Mouse (Mus musculus): ENCODE results near the gene Ddx18.

DNA sequence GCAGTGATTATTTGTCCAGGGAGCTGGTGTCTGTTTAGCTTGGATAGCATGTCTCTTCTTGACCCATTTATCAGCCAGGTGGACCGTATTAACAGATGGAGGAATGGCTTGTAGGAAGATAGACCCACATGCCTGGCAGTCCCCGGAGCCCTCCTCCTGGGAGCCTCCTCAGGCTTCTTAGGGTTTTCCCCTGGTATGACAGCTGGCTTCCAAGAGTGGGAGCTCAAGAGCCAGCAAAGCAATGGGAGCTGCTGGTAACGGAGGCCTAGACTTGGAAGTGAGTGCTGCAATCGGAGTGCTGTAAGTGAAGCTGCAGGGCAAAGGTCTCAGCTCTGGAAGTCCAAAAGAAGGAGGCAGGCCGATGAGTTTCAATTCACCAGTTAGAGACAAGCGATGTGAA, 37.3 kb upstream of the Ddx18 start:
- TF ChIP-seq USF1 (IDR thresholded peaks at IDR 0.05; ENCODE audit: low read depth, low read length) = no peak
- no peak for TF ChIP-seq MAFK (IDR thresholded peaks at IDR 0.05; ENCODE audit: insufficient replicate concordance, low read length)
- no peak for TF ChIP-seq ELF1 (IDR thresholded peaks at IDR 0.05; ENCODE audit: low read depth, low read length)
- no peak for TF ChIP-seq CTCF (conservative IDR thresholded peaks at IDR 0.05 in 1 of 2, IDR thresholded peaks at IDR 0.05 in 1 of 2; ENCODE audit: low read depth in 2 of 2, low read length in 2 of 2)
- TF ChIP-seq POLR2AphosphoS2 (IDR thresholded peaks at IDR 0.05; ENCODE audit: low read depth, low read length) = no peak
- TF ChIP-seq GABPA (IDR thresholded peaks at IDR 0.05; ENCODE audit: insufficient replicate concordance, low read depth, low read length) = no peak

Data from CH12.LX (cell line).